Mouse (Mus musculus): ENCODE data around the gene Zfp27.

DNA sequence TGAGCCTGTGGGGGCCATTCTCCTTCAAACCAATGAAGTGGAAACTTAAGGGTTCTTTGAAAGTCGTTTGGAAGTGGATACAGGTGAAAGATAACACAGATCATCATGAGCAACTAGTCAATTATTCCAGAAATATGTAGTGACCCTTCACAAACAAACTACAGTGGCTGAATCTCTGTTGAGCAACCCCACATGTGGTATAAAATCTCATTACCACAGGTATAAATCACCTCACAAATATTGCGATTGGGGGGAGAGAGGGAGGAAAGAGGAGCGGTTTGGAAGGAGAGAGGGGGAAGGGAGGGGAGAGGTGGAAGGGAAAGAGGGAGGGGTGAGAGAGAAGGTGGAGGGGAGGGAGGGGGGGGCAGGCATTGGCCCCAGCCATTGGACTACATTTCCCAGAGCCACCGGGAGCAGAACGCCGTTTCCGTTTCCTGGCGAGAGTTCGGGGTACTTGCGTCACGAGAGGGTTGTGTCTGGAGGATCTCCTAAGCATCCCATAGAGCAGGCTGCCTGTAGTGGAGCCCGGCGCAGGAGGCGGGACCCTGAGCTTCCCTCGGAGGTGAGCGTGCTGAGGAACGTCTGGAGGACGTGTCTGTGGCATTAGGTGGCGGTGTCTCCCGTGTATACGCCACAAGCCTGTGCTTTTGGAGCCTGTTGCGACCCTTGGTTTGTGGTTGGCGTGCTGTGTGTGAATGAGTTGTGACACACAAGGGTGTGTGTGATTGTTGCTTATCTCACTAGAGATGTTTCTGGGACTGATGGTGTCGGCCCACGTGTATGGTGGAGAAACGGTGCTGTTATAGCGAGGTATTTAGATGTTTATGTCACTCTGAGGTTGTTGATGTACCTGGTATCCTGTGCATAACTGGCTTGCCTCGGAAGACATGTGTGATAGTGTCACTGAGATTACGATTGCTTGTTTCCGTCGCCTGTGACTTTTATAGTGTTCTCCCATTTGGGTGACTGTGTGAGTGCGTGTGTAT is 46.5 kb downstream of the Zfp27 start, which contains the start of gene Zfp420:
- no peak for TF ChIP-seq EP300 (IDR thresholded peaks at IDR 0.05; ENCODE audit: insufficient read depth, low read depth, low read length)
- TF ChIP-seq CTCF (IDR thresholded peaks at IDR 0.05; ENCODE audit: low read depth, low read length), result no peak

Data from ES-Bruce4 (cell line).